Mouse (Mus musculus) midbrain, embryonic 14.5 days (tissue): ENCODE measurements at regions not wholly inside any gene's neighbourhood (a gene's known extent, or its start where the extent isn't known, plus 50 kb on each side); places are given as distances from the start of the nearest gene placed in this dataset.

Experiments
- ATAC-seq: fragments of 200-750 bp; cut with Nextera tagmentation; 2 replicates; pipeline ENCODE4 v1.8.0; 2017; ENCODE audit warnings: moderate number of reproducible peaks, moderate library complexity; ENCODE audit not compliant: low FRiP score, low TSS enrichment
- DNase-seq: peaks from one replicate; pipeline ENCODE4 v3.0.0-alpha.2; 2015
- H3K27ac ChIP-seq: fragments of 300-500 bp; sonication (generic); replicated peaks from 2 replicates; pipeline ENCODE4 v1.5.1; 2014; ENCODE audit warnings: mild to moderate bottlenecking, low read depth, low read length, moderate library complexity
- H3K27me3 ChIP-seq: fragments of 300-500 bp; sonication (generic); 2 replicates; pipeline ENCODE4 v1.6.1; 2014; ENCODE audit warnings: low read length, control low read depth, mixed read lengths; ENCODE audit not compliant: control insufficient read depth, insufficient read depth
- H3K36me3 ChIP-seq: fragments of 300-500 bp; sonication (generic); 2 replicates; pipeline ENCODE4 v1.6.1; 2014; ENCODE audit warnings: low read length, control low read depth; ENCODE audit not compliant: control insufficient read depth, insufficient read depth
- H3K4me1 ChIP-seq: fragments of 300-500 bp; sonication (generic); 2 replicates; pipeline ENCODE4 v1.6.1; 2014; ENCODE audit warnings: mild to moderate bottlenecking, antibody characterized with exemption, low read length, control low read depth; ENCODE audit not compliant: control insufficient read depth, insufficient read depth
- H3K4me2 ChIP-seq: fragments of 300-500 bp; sonication (generic); 2 replicates; pipeline ENCODE4 v1.6.1; 2014; ENCODE audit warnings: mild to moderate bottlenecking, low read length, moderate library complexity
- H3K4me3 ChIP-seq: fragments of 300-500 bp; sonication (generic); replicated peaks from 2 replicates; pipeline ENCODE4 v1.5.1; 2014; ENCODE audit warnings: low read depth, low read length
- H3K9ac ChIP-seq: fragments of 300-500 bp; sonication (generic); replicated peaks from 2 replicates; pipeline ENCODE4 v1.6.1; 2014; ENCODE audit warnings: mild to moderate bottlenecking, low read length, moderate library complexity
- H3K9me3 ChIP-seq: fragments of 300-500 bp; sonication (generic); 2 replicates; pipeline ENCODE4 v1.6.1; 2016; ENCODE audit warnings: low read length, control low read depth, mixed read lengths; ENCODE audit not compliant: control insufficient read depth
- WGBS: fragments of 180-500 bp; shearing (Covaris S2); extraction: QIAGEN DNeasy Blood & Tissue Kit; methylation state at CpG from one replicate; pipeline ENCODE4 v1.1.7; 2014; 5-methylcytosine and 5-hydroxymethylcytosine counted together

DNA sequence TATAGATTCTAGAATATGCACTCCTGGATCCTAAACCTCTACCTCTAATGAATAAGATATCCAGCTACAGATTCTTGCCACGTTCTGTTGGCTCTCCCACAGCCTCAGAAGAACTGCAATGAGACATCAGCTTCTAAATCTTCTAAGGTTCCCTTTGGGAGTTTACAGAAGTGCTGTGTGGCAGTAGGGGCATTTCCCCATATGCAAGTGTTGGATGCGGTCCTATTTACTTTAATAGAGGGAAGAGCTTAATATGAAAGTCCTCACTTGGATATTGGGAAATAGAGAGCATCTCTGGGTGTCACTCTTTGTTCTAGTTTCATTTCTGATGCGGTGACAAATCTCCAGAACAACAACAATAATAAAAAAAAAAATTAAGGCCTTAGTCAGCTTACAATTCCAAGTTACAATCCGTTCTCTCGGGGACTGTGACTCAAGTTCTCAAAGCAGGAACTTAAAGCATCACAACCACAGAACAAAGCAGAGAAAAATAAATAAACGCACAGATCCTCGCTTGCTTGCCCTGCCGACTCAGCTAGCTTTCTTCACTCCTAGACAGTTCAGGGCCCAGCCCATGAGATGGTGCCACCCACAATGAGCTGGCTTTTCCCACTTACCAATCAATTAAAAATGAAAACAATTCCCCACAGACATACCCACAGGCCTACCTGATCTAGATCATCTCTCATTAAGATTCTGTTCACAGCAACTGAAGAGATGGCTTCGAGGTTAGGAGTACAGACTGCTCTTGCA, 204.4 kb upstream of the Cited2 start:
- Histone ChIP-seq H3K9ac (no peak overlapping the region), H3K27me3 (no peaks in the 10 kb centered on the region), H3K4me2 (no peak overlapping the region), H3K4me3 (no peak overlapping the region), H3K4me1 (no peaks in the 10 kb centered on the region), H3K36me3 (no peaks in the 10 kb centered on the region), H3K9me3 (no peaks in the 10 kb centered on the region), H3K27ac (no peak overlapping the region)
- 70% methylated on average over 9 of the region's 9 CpGs for WGBS
- DNase-seq (no peak), ATAC-seq (no peak)

DNA sequence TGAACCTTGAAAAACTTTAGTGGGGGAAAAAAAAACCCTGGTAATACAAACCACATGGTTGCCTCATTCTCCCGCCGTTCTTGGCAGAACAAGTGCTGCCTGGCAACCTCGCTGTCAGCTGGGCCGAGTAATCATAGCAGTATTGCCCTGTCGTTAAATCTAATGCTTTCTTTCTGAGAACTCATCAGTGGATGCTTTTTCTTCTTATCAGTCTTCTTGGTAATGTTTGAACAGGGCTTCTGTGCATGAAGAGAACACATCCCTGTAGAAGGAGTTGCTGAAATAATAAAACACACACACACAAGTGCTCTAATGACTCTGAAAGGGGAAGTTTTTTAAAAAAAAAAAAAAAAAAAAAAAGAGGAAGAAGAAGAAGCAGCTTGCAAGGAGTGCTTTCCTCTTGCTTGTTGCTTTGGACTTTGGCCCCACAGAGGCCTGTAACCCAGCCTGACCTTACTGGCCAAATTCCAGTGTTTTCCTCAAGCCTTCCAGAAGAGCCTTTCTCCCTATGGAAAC, 200.9 kb upstream of the Cited2 start:
- Histone ChIP-seq H3K9me3 (no peaks in the 10 kb centered on the region), H3K4me2 (no peak overlapping the region), H3K4me3 (no peak overlapping the region), H3K27ac (no peak overlapping the region), H3K27me3 (no peaks in the 10 kb centered on the region), H3K4me1 (no peaks in the 10 kb centered on the region), H3K36me3 (no peaks in the 10 kb centered on the region), H3K9ac (no peak overlapping the region)
- no peak for ATAC-seq
- DNase-seq: no peak
- WGBS: 70% methylated on average over 5 of the region's 5 CpGs

DNA sequence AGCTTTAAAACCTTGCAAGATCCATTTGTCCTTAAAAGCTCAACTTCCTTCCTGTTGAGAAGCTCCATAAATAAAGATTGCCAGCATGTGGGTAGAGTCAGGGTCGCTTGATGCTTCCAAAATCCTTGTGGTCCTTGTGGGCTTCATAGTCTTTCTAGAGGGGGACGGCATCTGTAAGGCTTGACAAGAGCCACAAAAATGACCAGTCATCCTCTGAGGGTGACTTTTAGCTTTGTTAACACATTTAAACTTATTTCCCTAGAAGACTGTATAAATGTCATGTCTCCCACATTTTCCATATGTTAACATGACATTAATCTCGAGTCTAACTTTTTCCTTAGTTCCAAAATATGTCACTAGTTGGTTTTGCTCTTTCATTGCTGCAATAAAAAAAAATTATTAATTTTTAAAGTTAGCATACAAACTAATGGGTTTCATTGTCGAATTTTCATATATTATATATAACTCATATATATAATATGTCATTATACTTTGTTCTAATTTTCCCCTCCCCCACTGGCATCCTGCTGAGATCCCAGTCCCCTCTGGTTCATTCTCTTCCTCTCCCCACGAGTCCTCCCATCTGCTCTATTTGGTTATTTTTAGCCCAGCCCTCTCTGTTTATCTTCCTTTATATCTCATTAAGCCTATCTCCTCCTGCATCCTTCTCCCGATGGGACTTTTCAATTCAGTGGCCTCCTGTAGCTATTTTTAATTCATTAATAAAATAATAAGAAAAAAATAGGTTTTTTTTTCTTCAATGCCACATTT, 199.3 kb upstream of the Cited2 start:
- no peaks in the 10 kb centered on the region for H3K36me3 ChIP-seq
- WGBS: 75% methylated on average over 6 of the region's 6 CpGs
- H3K9me3 ChIP-seq: no peaks in the 10 kb centered on the region
- no peak overlapping the region for H3K4me2 ChIP-seq
- no peaks in the 10 kb centered on the region for H3K27me3 ChIP-seq
- no peak overlapping the region for H3K27ac ChIP-seq
- H3K4me3 ChIP-seq: no peak overlapping the region
- DNase-seq (no peak), ATAC-seq (no peak)
- no peak overlapping the region for H3K9ac ChIP-seq
- H3K4me1 ChIP-seq: no peaks in the 10 kb centered on the region

DNA sequence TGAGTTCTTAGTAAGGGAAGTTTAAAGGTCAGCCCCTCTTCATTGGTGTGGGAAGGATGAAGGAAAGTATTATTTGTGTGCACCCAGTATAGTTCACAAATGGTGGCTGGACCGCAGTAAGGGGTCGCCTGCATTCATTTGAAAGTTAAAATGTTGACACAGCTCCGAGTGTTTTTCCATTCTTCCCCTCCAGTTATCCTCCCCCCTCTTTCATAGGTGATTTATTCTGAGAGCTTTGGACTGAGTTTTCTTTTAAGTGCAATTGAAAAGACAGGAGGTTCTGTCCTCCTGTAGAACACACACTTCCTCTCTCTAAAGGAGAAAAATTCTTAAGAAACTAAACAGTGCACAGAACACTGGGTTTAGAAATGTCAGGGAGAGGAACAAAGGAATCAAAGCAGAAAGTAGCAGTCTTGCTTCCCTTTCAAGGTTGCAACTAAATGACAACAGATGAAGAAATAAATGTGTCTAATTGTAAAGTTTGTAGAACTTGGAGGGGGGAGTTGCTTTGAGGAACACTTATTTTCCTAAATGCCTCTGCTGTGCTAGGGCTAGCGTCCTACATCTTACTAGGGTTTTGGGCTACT, 195.8 kb upstream of the Cited2 start:
- Histone ChIP-seq H3K9ac (no peak overlapping the region), H3K27me3 (no peaks in the 10 kb centered on the region), H3K4me1 (no peaks in the 10 kb centered on the region), H3K36me3 (no peaks in the 10 kb centered on the region), H3K4me3 (no peak overlapping the region), H3K27ac (no peak overlapping the region), H3K4me2 (no peak overlapping the region), H3K9me3 (no peaks in the 10 kb centered on the region)
- DNase-seq (no peak), ATAC-seq (no peak)
- WGBS: 73% methylated on average over 4 of the region's 4 CpGs

DNA sequence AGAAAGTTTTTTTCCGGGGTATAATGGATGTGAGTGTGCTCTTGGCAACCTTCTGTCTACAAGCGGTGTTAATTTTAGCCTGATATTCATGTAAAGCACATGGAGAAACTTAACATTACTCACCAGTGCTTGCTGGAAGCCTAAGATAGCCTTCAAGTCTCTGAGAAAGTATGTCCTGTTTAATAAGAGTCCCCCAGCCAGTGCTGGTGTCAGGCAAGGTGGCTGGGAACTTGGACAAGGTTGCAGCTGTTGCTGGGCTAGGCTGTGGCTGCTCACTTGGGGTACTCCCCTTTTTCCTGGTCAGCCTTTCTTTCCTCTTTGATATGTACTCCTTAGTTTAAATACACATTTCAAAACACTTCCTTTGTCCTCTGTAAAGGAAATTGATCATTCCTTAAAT, 194.9 kb upstream of the Cited2 start:
- 78% methylated on average over 2 of the region's 2 CpGs for WGBS
- Histone ChIP-seq H3K27me3 (no peaks in the 10 kb centered on the region), H3K9ac (no peak overlapping the region), H3K4me1 (no peaks in the 10 kb centered on the region), H3K4me3 (no peak overlapping the region), H3K36me3 (no peaks in the 10 kb centered on the region), H3K27ac (no peak overlapping the region), H3K4me2 (no peak overlapping the region), H3K9me3 (no peaks in the 10 kb centered on the region)
- DNase-seq (no peak), ATAC-seq (no peak)

DNA sequence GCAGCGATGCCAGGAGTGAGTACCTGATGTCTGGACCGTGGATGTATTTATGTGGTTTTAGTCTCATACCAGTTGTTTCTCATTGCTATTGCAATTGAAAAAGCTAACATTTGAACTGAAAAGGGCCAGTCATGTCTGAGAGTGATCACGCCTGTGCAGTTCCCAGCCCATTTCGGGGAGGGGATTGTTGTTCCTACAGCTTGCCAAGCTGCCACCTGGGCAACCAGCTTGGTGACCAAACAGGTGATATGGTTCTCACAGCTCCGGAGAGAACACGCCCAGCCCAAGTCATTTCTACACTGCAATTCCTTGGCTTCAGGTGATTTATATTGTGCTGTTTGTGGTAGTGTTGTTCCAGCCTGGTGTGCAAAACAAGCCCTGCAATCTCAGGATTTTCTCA, 194.2 kb upstream of the Cited2 start:
- WGBS: 86% methylated on average over 6 of the region's 6 CpGs
- Histone ChIP-seq H3K36me3 (no peaks in the 10 kb centered on the region), H3K27me3 (no peaks in the 10 kb centered on the region), H3K9me3 (no peaks in the 10 kb centered on the region), H3K4me3 (no peak overlapping the region), H3K27ac (no peak overlapping the region), H3K9ac (no peak overlapping the region), H3K4me2 (no peak overlapping the region), H3K4me1 (no peaks in the 10 kb centered on the region)
- ATAC-seq: no peak
- DNase-seq: no peak

DNA sequence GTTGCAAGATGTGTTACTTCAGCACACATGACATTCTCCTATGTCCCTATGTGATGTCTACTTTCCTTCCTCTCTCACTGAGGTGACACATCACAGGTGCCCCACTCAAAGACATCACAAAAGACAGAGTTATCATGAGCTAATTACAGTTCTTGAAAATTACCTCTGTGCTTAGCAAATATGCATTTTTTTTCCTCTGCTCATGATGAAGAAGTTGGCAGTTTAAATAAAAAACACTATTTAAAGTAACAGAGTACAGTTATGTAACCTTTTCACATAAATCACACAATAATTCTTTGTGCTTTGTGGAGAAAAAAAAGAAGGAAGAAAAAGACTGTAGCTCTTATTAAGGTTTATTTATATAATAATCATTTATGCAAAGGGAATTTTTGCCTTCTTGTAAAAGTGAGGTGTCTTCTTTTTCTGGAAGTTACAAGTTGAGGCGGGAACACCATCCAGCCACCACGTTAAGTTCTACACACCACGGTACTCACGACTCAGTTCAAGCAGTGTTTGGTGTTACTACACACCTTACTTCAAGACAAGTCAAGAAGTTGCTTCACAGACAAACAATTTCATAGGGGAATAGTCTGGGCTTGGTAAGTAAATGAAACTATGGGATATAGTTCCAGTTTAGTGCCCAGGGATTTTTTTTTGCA, 193.0 kb upstream of the Cited2 start:
- H3K9me3 ChIP-seq: no peaks in the 10 kb centered on the region
- H3K4me1 ChIP-seq: no peaks in the 10 kb centered on the region
- WGBS: 96% methylated on average over 4 of the region's 4 CpGs
- H3K36me3 ChIP-seq: no peaks in the 10 kb centered on the region
- no peak overlapping the region for H3K9ac ChIP-seq
- no peaks in the 10 kb centered on the region for H3K27me3 ChIP-seq
- no peak for DNase-seq
- ATAC-seq: no peak
- H3K4me2 ChIP-seq: no peak overlapping the region
- no peak overlapping the region for H3K4me3 ChIP-seq
- H3K27ac ChIP-seq: no peak overlapping the region

DNA sequence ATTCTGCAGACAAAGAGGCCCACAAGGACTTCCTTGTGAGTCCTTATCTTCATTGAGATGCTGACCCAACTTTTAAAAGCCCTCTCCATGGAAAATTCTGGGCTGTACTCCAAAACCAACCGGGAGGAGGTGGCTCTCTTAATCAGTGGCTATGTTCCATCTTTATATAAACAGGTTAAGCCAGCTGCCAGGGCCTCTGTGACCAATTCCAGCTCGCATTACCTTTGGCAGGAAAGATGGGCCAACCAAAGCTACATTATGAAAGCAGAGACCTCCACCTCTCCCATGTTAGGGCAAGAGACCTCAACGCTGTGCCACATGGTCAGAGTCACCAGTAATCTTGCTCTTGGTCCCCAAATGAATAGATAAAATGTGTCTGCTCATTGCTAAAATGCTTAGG, 192.0 kb upstream of the Cited2 start:
- no peak for ATAC-seq
- no peak for DNase-seq
- WGBS: 87% methylated on average over 3 of the region's 3 CpGs
- Histone ChIP-seq H3K9ac (no peak overlapping the region), H3K4me2 (no peak overlapping the region), H3K27me3 (no peaks in the 10 kb centered on the region), H3K36me3 (no peaks in the 10 kb centered on the region), H3K27ac (no peak overlapping the region), H3K9me3 (no peaks in the 10 kb centered on the region), H3K4me3 (no peak overlapping the region), H3K4me1 (no peaks in the 10 kb centered on the region)
